Mouse (Mus musculus) hindbrain, embryonic 11.5 days (tissue): Measurements from ENCODE around the gene Tsen34. TPM values are rescaled to one million over a fixed set of nuclear protein-coding genes. Genes with fewer than 3 reads are reported as not detected.

Experiments used
- ATAC-seq: fragments of 200-750 bp; cut with Nextera tagmentation; 2 replicates; pipeline ENCODE4 v1.8.0; 2017; ENCODE audit warnings: mild to moderate bottlenecking, moderate TSS enrichment, moderate library complexity; ENCODE audit not compliant: low FRiP score
- DNase-seq: peaks from one replicate; pipeline ENCODE4 v3.0.0-alpha.2; 2015; ENCODE audit warnings: low spot score
- H3K27ac ChIP-seq: fragments of 300-500 bp; sonication (generic); 2 replicates; pipeline ENCODE4 v1.5.1; 2014; ENCODE audit warnings: mild to moderate bottlenecking, low read depth, low read length
- H3K27me3 ChIP-seq: fragments of 300-500 bp; sonication (generic); 2 replicates; pipeline ENCODE4 v1.6.1; 2014; ENCODE audit warnings: mild to moderate bottlenecking, low read length, moderate library complexity, mixed read lengths; ENCODE audit not compliant: control insufficient read depth, insufficient read depth
- H3K36me3 ChIP-seq: fragments of 300-500 bp; sonication (generic); 2 replicates; pipeline ENCODE4 v1.6.1; 2014; ENCODE audit warnings: mild to moderate bottlenecking, low read length, moderate library complexity, mixed read lengths; ENCODE audit not compliant: control insufficient read depth, insufficient read depth
- H3K4me1 ChIP-seq: fragments of 300-500 bp; sonication (generic); replicated peaks from 2 replicates; pipeline ENCODE4 v1.6.1; 2014; ENCODE audit warnings: low read length, mixed read lengths; ENCODE audit not compliant: control insufficient read depth, insufficient read depth
- H3K4me2 ChIP-seq: fragments of 300-500 bp; sonication (generic); replicated peaks from 2 replicates; pipeline ENCODE4 v1.6.1; 2014; ENCODE audit warnings: mild to moderate bottlenecking, low read depth, low read length
- H3K4me3 ChIP-seq: fragments of 300-500 bp; sonication (generic); 2 replicates; pipeline ENCODE4 v1.5.1; 2014; ENCODE audit warnings: low read depth, low read length
- H3K9ac ChIP-seq: fragments of 300-500 bp; sonication (generic); 2 replicates; pipeline ENCODE4 v1.6.1; 2014; ENCODE audit warnings: low read depth, low read length
- H3K9me3 ChIP-seq: fragments of 300-500 bp; sonication (generic); 2 replicates; pipeline ENCODE4 v1.6.1; 2016; ENCODE audit warnings: low read length; ENCODE audit not compliant: control insufficient read depth
- WGBS: fragments of 180-500 bp; shearing (Covaris S2); extraction: QIAGEN DNeasy Blood & Tissue Kit; methylation state at CpG from one replicate; pipeline ENCODE4 v1.1.7; 2014; 5-methylcytosine and 5-hydroxymethylcytosine counted together
- polyA plus RNA-seq: library from polyadenylated mRNA; unstranded; fragments of >200 nt; fragmentation: Nextera tagmentation; extraction: Ambion mirVana; gene quantifications from 2 replicates; pipeline ENCODE4 v1.2.1, GENCODE M21; 2014

Gene Tsen34
- 204 and 207 TPM in 2 replicates for polyA plus RNA-seq

GRCm38 (mm10) chr7:3692382-3692986 lies at the start of gene Tsen34:
TSS of gene Tsen34 (plus strand) at chr7:3692863.
- Histone ChIP-seq H3K36me3 (no peaks in the 10 kb centered on the region), H3K4me3 (peak within 1 kb of the TSS; percentile 68), H3K27ac (peak within 1 kb of the TSS; percentile 84), H3K4me1 (peaks cover 4% of the 10 kb centered on the region; the same call in 1 of the 2 replicates), H3K9ac (peak within 1 kb of the TSS; percentile 80), H3K9me3 (no peaks in the 10 kb centered on the region), H3K4me2 (peak within 1 kb of the TSS; percentile 83), H3K27me3 (no peaks in the 10 kb centered on the region)
- peak; percentile 56 for DNase-seq
- WGBS: under 1% methylated on average over 49 of the region's 49 CpGs
- no peak for ATAC-seq

DNA sequence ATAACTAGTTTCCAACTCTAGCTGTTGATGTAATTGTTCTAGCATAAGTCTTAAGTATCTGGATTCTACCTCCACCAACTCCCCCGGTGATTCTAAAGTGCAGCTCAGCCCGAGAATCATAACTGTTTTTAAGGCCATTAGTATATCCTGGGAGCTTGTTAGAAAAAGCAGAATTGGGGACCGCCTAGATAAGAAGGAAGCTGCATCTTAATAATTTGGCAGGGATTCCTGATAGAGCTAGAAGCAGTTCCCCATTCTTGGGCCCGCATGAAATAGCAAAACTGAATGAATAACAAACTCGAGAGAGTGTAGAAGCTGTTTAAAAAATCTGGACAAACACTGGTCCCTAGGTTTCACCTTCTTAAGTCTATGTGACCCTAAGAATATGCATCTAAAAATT lies 49.3 kb upstream of the Tsen34 start:
- Histone ChIP-seq H3K36me3 (peaks cover 10% of the 10 kb centered on the region), H3K4me3 (no peak overlapping the region), H3K9ac (no peak overlapping the region), H3K27me3 (no peaks in the 10 kb centered on the region), H3K4me2 (no peak overlapping the region), H3K9me3 (no peaks in the 10 kb centered on the region), H3K27ac (no peak overlapping the region), H3K4me1 (peaks cover 10% of the 10 kb centered on the region; the same call in 1 of the 2 replicates)
- no peak for DNase-seq
- WGBS: 72% methylated on average over 5 of the region's 5 CpGs
- no peak for ATAC-seq

GRCm38 (mm10) chr7:3643843-3644242 lies 48.8 kb upstream of the Tsen34 start:
- Histone ChIP-seq H3K36me3 (peaks cover 10% of the 10 kb centered on the region), H3K9me3 (no peaks in the 10 kb centered on the region), H3K4me2 (peak overlapping the region; percentile 38), H3K27ac (no peak overlapping the region), H3K4me1 (peaks cover 10% of the 10 kb centered on the region; the same call in 1 of the 2 replicates), H3K9ac (peak overlapping the region; percentile 15; the same call in 1 of the 2 replicates), H3K27me3 (no peaks in the 10 kb centered on the region), H3K4me3 (peak overlapping the region; percentile 81; the same call in 1 of the 2 replicates)
- no peak for ATAC-seq
- DNase-seq: no peak
- WGBS: 28% methylated on average over 9 of the region's 9 CpGs

DNA sequence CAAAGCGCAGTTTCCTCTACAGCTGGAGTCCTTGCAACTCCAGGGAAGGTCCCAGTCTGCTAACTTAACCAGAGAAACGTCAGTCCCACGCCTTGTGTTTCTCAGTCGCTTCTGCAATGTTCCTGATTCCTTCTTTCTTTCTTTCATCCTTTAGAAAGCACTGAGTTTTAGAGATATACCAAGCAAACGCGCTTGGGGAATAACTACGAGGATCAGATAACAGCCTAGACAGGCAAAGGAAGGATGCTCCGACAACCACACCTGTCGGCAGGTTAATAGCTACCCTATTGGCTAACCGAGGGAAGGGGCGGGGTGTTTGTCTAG lies 48.4 kb upstream of the Tsen34 start:
- Histone ChIP-seq H3K27ac (no peak overlapping the region), H3K36me3 (peaks cover 10% of the 10 kb centered on the region)

DNA sequence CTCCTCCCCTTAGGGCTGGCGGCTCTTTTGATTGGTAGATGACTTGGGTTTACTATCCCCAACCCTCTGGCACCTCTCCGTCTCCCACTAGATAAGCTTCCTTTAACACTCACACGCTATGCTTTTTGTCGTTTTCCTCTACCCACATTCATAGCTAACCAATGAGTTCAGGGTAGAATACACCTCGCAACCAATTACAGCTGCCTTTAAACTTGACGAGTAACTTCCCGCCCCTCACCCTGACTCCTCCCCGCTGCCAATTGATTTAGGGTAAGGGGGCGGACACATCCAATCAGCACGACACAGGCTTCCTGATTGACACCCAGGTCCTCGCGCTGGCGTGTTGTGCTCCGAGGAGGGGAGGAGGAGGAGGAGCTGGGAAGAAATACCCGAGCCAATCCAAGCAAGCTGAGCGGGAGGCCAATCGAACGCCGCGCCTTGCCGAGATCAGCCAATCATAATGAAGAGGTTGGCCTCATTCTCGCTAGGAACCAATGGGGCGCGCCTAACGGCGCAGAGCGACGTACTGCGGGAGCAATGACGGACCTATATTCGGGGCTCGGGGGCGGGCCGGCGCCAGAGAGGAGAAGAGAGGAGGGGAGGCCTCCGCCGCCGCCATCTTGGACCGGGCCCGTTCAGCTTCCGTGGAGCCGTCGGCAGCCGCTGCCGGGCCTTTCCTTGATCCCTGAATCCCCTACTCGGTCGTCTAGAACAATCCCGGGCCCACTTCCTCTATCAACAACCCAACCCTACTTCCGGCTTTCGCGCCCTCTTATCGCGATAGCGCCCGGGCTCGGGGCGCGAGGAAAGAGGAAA lies 47.8 kb upstream of the Tsen34 start, which contains the start of gene Cnot3:
TSS of gene Cnot3 (plus strand) at position 597 of the 816 bp plus-strand sequence.
- H3K4me3 ChIP-seq: peak within 1 kb of the TSS; percentile 81
- peak within 1 kb of the TSS; percentile 89 for H3K9ac ChIP-seq
- H3K36me3 ChIP-seq: 0 out of 2 replicates have a peak, but pooled peaks cover 4% of the 10 kb centered on the region
- ATAC-seq (peak; percentile 99), DNase-seq (peak; percentile 95)
- no peaks in the 10 kb centered on the region for H3K27me3 ChIP-seq
- H3K27ac ChIP-seq: peak within 1 kb of the TSS; percentile 97
- peak within 1 kb of the TSS; percentile 69 for H3K4me2 ChIP-seq
- peaks cover 10% of the 10 kb centered on the region; the same call in 1 of the 2 replicates for H3K4me1 ChIP-seq
- WGBS: under 1% methylated on average over 53 of the region's 58 CpGs
- no peaks in the 10 kb centered on the region for H3K9me3 ChIP-seq

More for the DNA sequence above, 48.4 kb upstream of the Tsen34 start:
- peak overlapping the region; percentile 81 for H3K4me3 ChIP-seq
- H3K4me1 ChIP-seq: peaks cover 10% of the 10 kb centered on the region; the same call in 1 of the 2 replicates
- no peak for DNase-seq
- no peaks in the 10 kb centered on the region for H3K9me3 ChIP-seq
- peak overlapping the region; percentile 38 for H3K4me2 ChIP-seq
- WGBS: 0% methylated on average over 11 of the region's 11 CpGs
- peak overlapping the region; percentile 15; the same call in 1 of the 2 replicates for H3K9ac ChIP-seq
- no peaks in the 10 kb centered on the region for H3K27me3 ChIP-seq
- ATAC-seq: peak; percentile 0; the same call in 1 of the 2 replicates

GRCm38 (mm10) chr7:3645488-3646025 lies 47.1 kb upstream of the Tsen34 start:
- peak overlapping the region; percentile 81 for H3K4me3 ChIP-seq
- H3K9ac ChIP-seq: peak overlapping the region; percentile 89
- peak overlapping the region; percentile 69 for H3K4me2 ChIP-seq
- DNase-seq: no peak
- WGBS: 1% methylated on average over 45 of the region's 58 CpGs
- H3K4me1 ChIP-seq: peaks cover 10% of the 10 kb centered on the region; the same call in 1 of the 2 replicates
- no peaks in the 10 kb centered on the region for H3K9me3 ChIP-seq
- ATAC-seq: peak; percentile 4; the same call in 1 of the 2 replicates
- H3K36me3 ChIP-seq: 0 out of 2 replicates have a peak, but pooled peaks cover under 1% of the 10 kb centered on the region
- no peaks in the 10 kb centered on the region for H3K27me3 ChIP-seq
- H3K27ac ChIP-seq: peak overlapping the region; percentile 97

DNA sequence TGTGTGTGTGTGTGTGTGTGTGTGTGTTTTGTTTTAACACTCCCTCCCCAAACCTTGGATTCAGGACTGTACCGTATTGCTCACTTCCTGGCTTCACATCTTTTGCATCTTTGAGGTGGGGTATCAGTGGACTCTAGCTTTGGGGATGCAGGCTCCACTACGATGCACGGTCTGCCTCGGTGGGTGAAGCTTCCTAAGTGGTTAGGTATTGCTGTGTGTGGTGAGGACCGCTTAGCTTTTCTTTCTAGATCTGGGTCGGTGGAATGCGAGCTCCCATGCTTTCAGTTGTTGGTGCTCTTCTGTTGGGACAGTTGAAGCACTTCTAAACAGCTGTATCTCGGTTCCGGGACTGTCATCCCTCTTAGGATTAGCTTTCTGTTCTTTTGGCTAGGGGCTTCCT lies 46.5 kb upstream of the Tsen34 start:
- no peaks in the 10 kb centered on the region for H3K27me3 ChIP-seq
- H3K9ac ChIP-seq: peak overlapping the region; percentile 89
- peak overlapping the region; percentile 81 for H3K4me3 ChIP-seq
- WGBS: 45% methylated on average over 9 of the region's 9 CpGs
- H3K27ac ChIP-seq: no peak overlapping the region
- no peaks in the 10 kb centered on the region for H3K9me3 ChIP-seq
- H3K4me2 ChIP-seq: peak overlapping the region; percentile 69
- no peak for DNase-seq
- no peaks in the 10 kb centered on the region for H3K36me3 ChIP-seq
- ATAC-seq: no peak
- peaks cover 10% of the 10 kb centered on the region; the same call in 1 of the 2 replicates for H3K4me1 ChIP-seq

GRCm38 (mm10) chr7:3646641-3647040 lies 46.0 kb upstream of the Tsen34 start:
- no peak for DNase-seq

More at GRCm38 (mm10) chr7:3646641-3647040, 46.0 kb upstream of the Tsen34 start:
- Histone ChIP-seq H3K4me1 (peaks cover 10% of the 10 kb centered on the region; the same call in 1 of the 2 replicates), H3K9me3 (no peaks in the 10 kb centered on the region), H3K4me2 (peak overlapping the region; percentile 69), H3K27ac (no peak overlapping the region), H3K36me3 (no peaks in the 10 kb centered on the region), H3K27me3 (no peaks in the 10 kb centered on the region), H3K4me3 (peak overlapping the region; percentile 81), H3K9ac (peak overlapping the region; percentile 89)
- no peak for ATAC-seq
- 77% methylated on average over 4 of the region's 4 CpGs for WGBS
